In genomic region chr9:40320879-40321667, GRCm38 (mm10) we compare ENCODE assay signal across 8 mouse cellular contexts. TPM values are rescaled to one million over a fixed set of nuclear protein-coding genes. Genes with fewer than 3 reads are reported as not detected.
DNase-seq lines count a peak whose midpoint lies in the region; ATAC-seq lines count a peak whose summit lies in the region.

No protein-coding gene starts in this region.

- intact Hi-C loops in heart, postnatal 36 days (cut with DNase I): no loop called here

- H3K27ac ChIP-seq in forebrain, embryonic 15.5 days (replicated peaks): no peak overlapping the region

- H3K27me3 ChIP-seq in forebrain, embryonic 15.5 days: no peaks in the 10 kb centered on the region

- 68% methylated on average over 12 of the region's 12 CpGs for WGBS in forebrain, embryonic 15.5 days

- no peaks in the 10 kb centered on the region for H3K4me1 ChIP-seq in forebrain, embryonic 15.5 days

- DNase-seq in frontal cortex, postnatal 36 days (ENCODE audit: low spot score in 2 of 2): no peak
- peak; percentile 30 to 57 for DNase-seq in adrenal gland, postnatal 4 days (ENCODE audit: low spot score in 2 of 2)
- DNase-seq in heart, postnatal 36 days: peak; percentile 83
- DNase-seq in kidney, postnatal 4 days: peak; percentile 74 to 86
- peak; percentile 57 for DNase-seq in urinary bladder, postnatal 25 days (ENCODE audit: low spot score)

- H3K9ac ChIP-seq in forebrain, embryonic 15.5 days (replicated peaks): no peak overlapping the region

- ATAC-seq in frontal cortex, adult (ENCODE audit: low TSS enrichment): peak; percentile 17
- ATAC-seq in forebrain, embryonic 15.5 days (replicated peaks): peak; percentile 39; the same call in 1 of the 2 replicates
- ATAC-seq in megakaryocyte progenitor cell, adult 5-6 weeks (replicated peaks; ENCODE audit: poor library complexity): peak; percentile 71

- H3K4me3 ChIP-seq in forebrain, embryonic 15.5 days: no peak overlapping the region

- no peaks in the 10 kb centered on the region for H3K9me3 ChIP-seq in forebrain, embryonic 15.5 days

- H3K36me3 ChIP-seq in forebrain, embryonic 15.5 days: peaks cover 38% of the 10 kb centered on the region

- H3K4me2 ChIP-seq in forebrain, embryonic 15.5 days (replicated peaks): no peak overlapping the region

RNA-seq across cellular contexts. Expression of gene Scn3b, which starts 52.1 kb away (rescaled TPM):
- total RNA-seq in adrenal gland, postnatal 4 days (2021): 10 to 100 TPM; 12.6 to 17.1 TPM
- 89.7 and 90.5 TPM in 2 replicates for polyA plus RNA-seq in forebrain, embryonic 15.5 days (2015; fragmentation: Nextera tagmentation; extraction: Ambion mirVana)
- 1 to 10 TPM in 1 of 2 experiments, under 1 TPM in 1; 0.57 to 1.2 TPM for total RNA-seq in heart, postnatal 36 days (2021)
- total RNA-seq in megakaryocyte progenitor cell, adult 5-6 weeks (2015): 0.17 TPM in 1 of 2 replicates, not detected in the other
- 0.10 TPM in 1 of 2 replicates, not detected in the other for total RNA-seq in megakaryocyte progenitor cell, adult 5-6 weeks (2017)

Comparison
In these comparisons a context has a peak if more than half of its experiments do, and no peak if none do; other contexts are left out.
1. ATAC-seq: peak in every context shown above with its lines; median percentile 71 in megakaryocyte progenitor cell, adult 5-6 weeks; 39 in forebrain, embryonic 15.5 days; 17 in frontal cortex, adult.
2. DNase-seq: peak in adrenal gland, postnatal 4 days (2 of 2), heart, postnatal 36 days (2 of 2), kidney, postnatal 4 days (2 of 2) and urinary bladder, postnatal 25 days (single experiment); none in frontal cortex, postnatal 36 days (0 of 2).
3. RNA of gene Scn3b, which starts 52.1 kb away (total RNA-seq): 12.6 to 17.1 TPM in adrenal gland, postnatal 4 days; 0.57 to 1.2 TPM in heart, postnatal 36 days and 0.10 to 0.17 TPM in megakaryocyte progenitor cell, adult 5-6 weeks; every median in the first group is over 4 times any median in the second.